Mouse (Mus musculus): ENCODE data around the gene Xcr1.

Gene Xcr1

GRCm38 (mm10) chr9:123861929-123862328 is at the start of gene Xcr1:
TSS of gene Xcr1 (minus strand) at chr9:123862029.
- DNase-seq (ENCODE audit: low spot score in 2 of 2), result no peak

GRCm38 (mm10) chr9:123872049-123872448 is 10.2 kb upstream of the Xcr1 start:
- no peak for DNase-seq (ENCODE audit: low spot score in 2 of 2)

GRCm38 (mm10) chr9:123869167-123869784 is 7.4 kb upstream of the Xcr1 start:
- no peak for DNase-seq (ENCODE audit: low spot score in 2 of 2)

GRCm38 (mm10) chr9:123863641-123864040 is 1.8 kb upstream of the Xcr1 start:
- DNase-seq (ENCODE audit: low spot score in 2 of 2), result no peak

- DNase-seq (ENCODE audit: low spot score in 2 of 2), result no peak
These were observed 1.2 kb upstream of the Xcr1 start for GRCm38 (mm10) chr9:123862895-123863616.

- DNase-seq (ENCODE audit: low spot score in 2 of 2), result no peak
These were observed 5.0 kb downstream of the Xcr1 start for GRCm38 (mm10) chr9:123856836-123857235.

GRCm38 (mm10) chr9:123852449-123853390 is 9.1 kb downstream of the Xcr1 start:
- DNase-seq (ENCODE audit: low spot score in 2 of 2), result no peak

- DNase-seq (ENCODE audit: low spot score in 2 of 2), result peak; percentile 98
These were observed 9.9 kb downstream of the Xcr1 start, which contains the start of gene Fyco1 for GRCm38 (mm10) chr9:123851713-123852448. TSS of gene Fyco1 (minus strand) at chr9:123851899.

GRCm38 (mm10) chr9:123851062-123851712 is 10.6 kb downstream of the Xcr1 start:
- peak in 1 of 2 experiments; percentile 27 for DNase-seq (ENCODE audit: low spot score in 2 of 2)

- DNase-seq (ENCODE audit: low spot score in 2 of 2), result no peak
These were observed 11.1 kb downstream of the Xcr1 start for GRCm38 (mm10) chr9:123850705-123851061.

- no peak for DNase-seq (ENCODE audit: low spot score in 2 of 2)
These were observed 11.7 kb downstream of the Xcr1 start for GRCm38 (mm10) chr9:123849976-123850695.

- no peak for DNase-seq (ENCODE audit: low spot score in 2 of 2)
These were observed 15.3 kb downstream of the Xcr1 start for GRCm38 (mm10) chr9:123846490-123846889.

- no peak for DNase-seq (ENCODE audit: low spot score in 2 of 2)
These were observed 16.7 kb downstream of the Xcr1 start for GRCm38 (mm10) chr9:123845120-123845519.

- no peak for DNase-seq (ENCODE audit: low spot score in 2 of 2)
These were observed 17.4 kb downstream of the Xcr1 start for GRCm38 (mm10) chr9:123844468-123844867.

- DNase-seq (ENCODE audit: low spot score in 2 of 2), result no peak
These were observed 21.6 kb downstream of the Xcr1 start for GRCm38 (mm10) chr9:123840243-123840642.

GRCm38 (mm10) chr9:123835851-123836250 is 26.0 kb downstream of the Xcr1 start:
- DNase-seq (ENCODE audit: low spot score in 2 of 2), result no peak

- DNase-seq (ENCODE audit: low spot score in 2 of 2), result peak in 1 of 2 experiments; percentile 43
These were observed 32.9 kb downstream of the Xcr1 start for GRCm38 (mm10) chr9:123828916-123829315.

GRCm38 (mm10) chr9:123826631-123827030 is 35.2 kb downstream of the Xcr1 start:
- no peak for DNase-seq (ENCODE audit: low spot score in 2 of 2)

GRCm38 (mm10) chr9:123818601-123819000 is 43.2 kb downstream of the Xcr1 start:
- no peak for DNase-seq (ENCODE audit: low spot score in 2 of 2)

- DNase-seq (ENCODE audit: low spot score in 2 of 2), result no peak
These were observed 45.8 kb downstream of the Xcr1 start for GRCm38 (mm10) chr9:123815996-123816395.
